Mouse (Mus musculus) brain, embryonic 14.5 days (tissue): ENCODE measurements around the gene Ttc28.

Experiments used
- CTCF ChIP-seq: fragments of 200-500 bp; IDR thresholded peaks from 2 replicates; pipeline ENCODE4 v1.5.1; 2012; ENCODE audit warnings: inconsistent platforms, mild to moderate bottlenecking, moderate library complexity, borderline replicate concordance; ENCODE audit not compliant: insufficient read depth, insufficient read length; ENCODE audit errors: extremely low read depth
- POLR2A ChIP-seq: fragments of 200-500 bp; IDR thresholded peaks from 2 replicates; pipeline ENCODE4 v1.6.1; 2012; ENCODE audit warnings: mild to moderate bottlenecking, inconsistent platforms, borderline replicate concordance; ENCODE audit not compliant: poor library complexity, insufficient read depth, insufficient read length, severe bottlenecking; ENCODE audit errors: extremely low read depth

GRCm38 (mm10) chr5:111085849-111086248 lies 206.2 kb downstream of the Ttc28 start:
- TF ChIP-seq CTCF: no peak
- TF ChIP-seq POLR2A: no peak
